Mouse (Mus musculus): ENCODE results near the gene Borcs6. TPM values are rescaled to one million over a fixed set of nuclear protein-coding genes. Genes with fewer than 3 reads are reported as not detected.

Gene Borcs6
- 25.8 TPM for polyA plus RNA-seq (2015; fragmentation: Illumina TruSeq; extraction: RNeasy Lipid Tissue Mini Kit (QIAGEN cat#74804); ENCODE audit: low read depth, low replicate concordance)

DNA sequence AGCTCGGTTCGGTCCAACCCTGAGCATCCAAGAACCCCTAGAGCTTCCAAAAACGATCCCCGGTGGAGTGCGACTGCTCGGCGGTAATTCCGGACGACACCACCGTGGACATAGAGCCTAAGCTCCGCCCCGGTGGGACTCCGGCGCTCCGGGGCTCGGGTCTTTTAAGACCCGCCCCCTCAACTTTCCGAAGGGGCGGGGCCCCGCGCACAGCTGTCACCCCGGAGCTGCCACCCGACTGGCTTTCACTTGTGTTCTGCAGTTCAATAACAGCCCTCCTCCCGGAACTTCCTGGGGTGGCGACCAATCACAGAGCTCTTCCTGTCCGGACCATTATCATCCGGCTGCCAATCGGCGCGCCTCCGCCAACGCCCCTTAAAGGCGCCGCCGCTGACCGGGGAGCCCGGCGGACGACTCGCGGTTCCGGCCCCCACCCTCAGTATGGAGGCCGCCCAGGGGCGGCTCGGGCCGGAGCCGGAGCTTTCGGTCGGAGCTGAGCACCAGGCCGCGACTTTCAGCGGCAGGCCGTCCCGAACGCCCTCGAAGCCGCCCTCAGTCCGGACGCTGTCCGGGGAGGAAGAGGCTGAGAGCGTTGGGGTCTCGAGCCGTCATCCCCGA, at the start of gene Borcs6:
Gene Borcs6, plus strand, starts transcription at position 361 of the 618 bp plus-strand sequence.

DNA sequence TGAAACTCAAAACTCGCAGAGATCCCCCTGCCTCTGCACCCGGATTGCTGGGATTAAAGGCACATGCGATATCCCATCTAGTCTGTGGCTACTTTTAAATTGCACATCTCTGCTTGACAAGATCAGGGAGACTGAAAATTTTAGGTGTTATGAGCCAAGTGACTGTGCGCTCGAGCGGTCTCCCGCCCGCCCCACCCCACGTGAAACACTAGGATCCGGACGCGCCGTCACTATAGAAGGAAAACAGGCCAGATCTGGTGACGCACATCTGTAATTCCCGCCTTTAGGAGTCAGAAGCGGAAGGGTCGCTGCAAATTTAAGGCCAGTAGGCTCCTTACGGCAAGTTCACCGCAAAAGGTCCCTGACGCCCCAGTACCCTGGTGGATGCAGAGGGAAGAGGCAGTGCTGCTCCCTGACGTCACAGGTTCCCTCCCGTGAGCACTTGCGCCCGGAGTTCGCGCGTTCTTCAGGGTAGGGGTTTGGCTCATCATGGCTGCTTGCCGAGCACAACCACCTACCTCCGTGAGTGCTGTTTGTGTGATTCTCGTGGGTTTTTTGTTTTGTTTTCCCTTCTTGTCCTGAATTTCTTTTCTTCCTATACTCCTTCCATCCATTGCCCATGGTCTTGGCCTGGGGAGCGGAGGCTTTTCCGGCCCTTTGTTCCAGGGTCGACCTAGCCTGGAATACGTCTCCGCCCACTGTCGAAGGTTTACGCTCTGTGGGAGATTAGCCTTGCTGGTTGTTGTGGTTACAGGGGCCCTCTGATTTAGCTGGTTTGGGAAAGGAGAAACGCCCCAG, 43.7 kb upstream of the Borcs6 start, which contains the start of gene Ctc1:
Gene Ctc1, plus strand, starts transcription at position 268 of the 798 bp plus-strand sequence.

DNA sequence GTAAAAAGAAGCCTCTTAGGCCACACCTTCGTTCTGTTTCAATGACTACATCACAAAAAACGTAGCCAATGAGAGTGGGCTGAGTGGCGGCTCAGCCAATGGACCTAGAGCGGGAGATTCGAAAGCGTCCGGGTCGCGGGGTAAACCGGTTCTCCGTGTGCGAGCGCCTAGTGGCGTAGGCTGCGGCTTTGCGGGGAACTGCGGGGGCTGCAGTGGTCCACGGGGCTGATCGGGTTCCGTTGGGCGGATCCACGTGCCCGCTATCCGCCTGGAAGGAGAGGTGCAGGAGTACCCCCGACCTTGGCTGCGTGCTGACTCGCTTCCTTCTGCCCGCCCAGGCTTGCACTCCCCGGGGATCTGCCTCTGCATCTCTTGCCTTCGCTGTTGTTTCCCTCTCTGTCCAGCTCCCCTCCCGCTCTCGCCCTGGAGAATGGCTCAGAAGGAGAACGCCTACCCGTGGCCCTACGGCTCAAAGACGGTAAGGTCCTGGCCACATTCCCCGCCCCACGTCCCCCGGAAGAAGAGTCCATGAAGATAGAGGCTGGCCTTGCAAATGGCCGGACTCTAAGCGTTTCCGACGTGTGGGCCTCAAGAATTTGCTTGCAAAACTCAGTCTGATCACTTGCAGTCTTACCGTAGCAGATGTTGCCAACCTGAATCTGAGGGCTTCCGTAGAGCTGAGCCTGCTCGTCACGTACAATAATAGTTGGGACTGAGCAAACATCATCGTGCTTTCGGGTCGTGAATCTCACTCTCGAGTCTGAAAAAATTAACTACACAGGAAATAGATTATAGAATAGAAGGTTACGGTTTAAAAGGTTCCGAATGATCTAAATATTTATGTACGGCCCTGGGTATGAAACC, 13.8 kb upstream of the Borcs6 start, which contains the start of gene Aurkb:
Gene Aurkb, plus strand, starts transcription at position 117 of the 864 bp plus-strand sequence.

GRCm38 (mm10) chr11:69070590-69071222, 11.2 kb downstream of the Borcs6 start, which contains the start of gene Tmem107:
Gene Tmem107 (plus strand): TSS chr11:69070806.

DNA sequence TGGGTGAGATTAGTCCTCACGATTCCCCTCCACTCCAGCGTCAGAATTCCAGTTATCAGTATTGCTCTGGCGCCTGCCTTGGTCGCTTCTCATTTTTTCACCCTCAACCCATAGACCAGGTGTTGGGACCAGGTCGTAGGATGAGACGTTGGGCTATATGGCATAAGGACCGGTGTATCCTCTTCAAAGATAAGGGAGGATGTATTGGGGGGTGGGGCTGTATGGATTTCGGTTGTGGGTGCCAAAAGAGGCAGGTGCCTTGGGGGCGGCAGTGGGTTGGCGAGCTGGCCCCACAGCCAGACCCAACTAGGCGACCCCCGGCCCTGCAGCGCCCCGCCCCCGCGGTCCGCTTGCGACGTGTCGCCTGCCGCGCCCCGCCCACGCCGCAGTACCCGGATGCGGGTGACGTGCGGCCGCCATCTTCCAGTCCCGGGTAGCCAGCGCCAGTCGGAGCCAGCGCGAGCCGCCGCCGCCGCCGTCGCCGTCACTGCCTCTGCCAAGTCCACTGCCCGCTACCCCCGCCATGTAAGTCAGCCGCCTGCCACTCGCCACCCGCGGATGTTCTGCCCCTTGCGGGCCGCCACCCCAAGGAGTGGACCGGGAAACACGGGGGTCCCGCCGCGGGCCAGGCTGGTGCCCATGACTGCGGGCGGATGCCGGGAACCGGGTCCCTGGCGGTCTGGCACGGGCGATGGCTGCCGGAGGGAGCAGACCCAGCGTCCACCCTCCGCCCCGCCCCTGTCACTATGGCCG, 28.8 kb downstream of the Borcs6 start, which contains the start of gene Vamp2:
Gene Vamp2, plus strand, starts transcription at position 388 of the 753 bp plus-strand sequence.

GRCm38 (mm10) chr11:69094697-69095429, 35.3 kb downstream of the Borcs6 start, which contains the start of gene Per1:
Gene Per1 (plus strand): TSS chr11:69095217.

Other genes with a start within 250 kb of the Borcs6 start
- gene Ndel1, start 187.9 kb upstream of the Borcs6 start, polyA plus RNA-seq (2015; fragmentation: Illumina TruSeq; extraction: RNeasy Lipid Tissue Mini Kit (QIAGEN cat#74804); ENCODE audit: low read depth, low replicate concordance) = 127 TPM
- gene Rnf222, start 171.2 kb upstream of the Borcs6 start, polyA plus RNA-seq (2015; fragmentation: Illumina TruSeq; extraction: RNeasy Lipid Tissue Mini Kit (QIAGEN cat#74804); ENCODE audit: low read depth, low replicate concordance) = not detected
- gene Rpl26, start 158.1 kb upstream of the Borcs6 start, polyA plus RNA-seq (2015; fragmentation: Illumina TruSeq; extraction: RNeasy Lipid Tissue Mini Kit (QIAGEN cat#74804); ENCODE audit: low read depth, low replicate concordance) = 2,040 TPM
- 1.1 TPM for gene Odf4, start 132.6 kb upstream of the Borcs6 start, polyA plus RNA-seq (2015; fragmentation: Illumina TruSeq; extraction: RNeasy Lipid Tissue Mini Kit (QIAGEN cat#74804); ENCODE audit: low read depth, low replicate concordance)
- 16.4 TPM for gene Arhgef15, start 102.2 kb upstream of the Borcs6 start, polyA plus RNA-seq (2015; fragmentation: Illumina TruSeq; extraction: RNeasy Lipid Tissue Mini Kit (QIAGEN cat#74804); ENCODE audit: low read depth, low replicate concordance)
- 6.2 TPM for gene Slc25a35, start 91.6 kb upstream of the Borcs6 start, polyA plus RNA-seq (2015; fragmentation: Illumina TruSeq; extraction: RNeasy Lipid Tissue Mini Kit (QIAGEN cat#74804); ENCODE audit: low read depth, low replicate concordance)
- gene Rangrf, start 84.5 kb upstream of the Borcs6 start, polyA plus RNA-seq (2015; fragmentation: Illumina TruSeq; extraction: RNeasy Lipid Tissue Mini Kit (QIAGEN cat#74804); ENCODE audit: low read depth, low replicate concordance) = 41.5 TPM
- gene Pfas, start 51.3 kb upstream of the Borcs6 start, polyA plus RNA-seq (2015; fragmentation: Illumina TruSeq; extraction: RNeasy Lipid Tissue Mini Kit (QIAGEN cat#74804); ENCODE audit: low read depth, low replicate concordance) = 11.4 TPM
- 35.5 TPM for gene Ctc1, start 43.8 kb upstream of the Borcs6 start, polyA plus RNA-seq (2015; fragmentation: Illumina TruSeq; extraction: RNeasy Lipid Tissue Mini Kit (QIAGEN cat#74804); ENCODE audit: low read depth, low replicate concordance)
- 0.54 TPM for gene Aurkb, start 14.1 kb upstream of the Borcs6 start, polyA plus RNA-seq (2015; fragmentation: Illumina TruSeq; extraction: RNeasy Lipid Tissue Mini Kit (QIAGEN cat#74804); ENCODE audit: low read depth, low replicate concordance)
- gene Tmem107, start 11.1 kb downstream of the Borcs6 start, polyA plus RNA-seq (2015; fragmentation: Illumina TruSeq; extraction: RNeasy Lipid Tissue Mini Kit (QIAGEN cat#74804); ENCODE audit: low read depth, low replicate concordance) = 25.6 TPM
- 1,029 TPM for gene Vamp2, start 28.8 kb downstream of the Borcs6 start, polyA plus RNA-seq (2015; fragmentation: Illumina TruSeq; extraction: RNeasy Lipid Tissue Mini Kit (QIAGEN cat#74804); ENCODE audit: low read depth, low replicate concordance)
- gene Per1, start 35.5 kb downstream of the Borcs6 start, polyA plus RNA-seq (2015; fragmentation: Illumina TruSeq; extraction: RNeasy Lipid Tissue Mini Kit (QIAGEN cat#74804); ENCODE audit: low read depth, low replicate concordance) = 47.8 TPM
- 0.58 TPM for gene Hes7, start 60.7 kb downstream of the Borcs6 start, polyA plus RNA-seq (2015; fragmentation: Illumina TruSeq; extraction: RNeasy Lipid Tissue Mini Kit (QIAGEN cat#74804); ENCODE audit: low read depth, low replicate concordance)
- 0.67 TPM for gene 9130213A22Rik, start 62.9 kb downstream of the Borcs6 start, polyA plus RNA-seq (2015; fragmentation: Illumina TruSeq; extraction: RNeasy Lipid Tissue Mini Kit (QIAGEN cat#74804); ENCODE audit: low read depth, low replicate concordance)
- 3.9 TPM for gene Aloxe3, start 66.2 kb downstream of the Borcs6 start, polyA plus RNA-seq (2015; fragmentation: Illumina TruSeq; extraction: RNeasy Lipid Tissue Mini Kit (QIAGEN cat#74804); ENCODE audit: low read depth, low replicate concordance)
- 4.0 TPM for gene Alox12b, start 97.3 kb downstream of the Borcs6 start, polyA plus RNA-seq (2015; fragmentation: Illumina TruSeq; extraction: RNeasy Lipid Tissue Mini Kit (QIAGEN cat#74804); ENCODE audit: low read depth, low replicate concordance)
- 3.5 TPM for gene Alox8, start 138.1 kb downstream of the Borcs6 start, polyA plus RNA-seq (2015; fragmentation: Illumina TruSeq; extraction: RNeasy Lipid Tissue Mini Kit (QIAGEN cat#74804); ENCODE audit: low read depth, low replicate concordance)
- gene Gucy2e, start 177.3 kb downstream of the Borcs6 start, polyA plus RNA-seq (2015; fragmentation: Illumina TruSeq; extraction: RNeasy Lipid Tissue Mini Kit (QIAGEN cat#74804); ENCODE audit: low read depth, low replicate concordance) = 1.1 TPM

All from brain, adult 10 weeks (tissue).